Mouse (Mus musculus): ENCODE data around the gene Osbpl8.
A peak's percentile ranks its signal among the peaks of the same experiment; 100 is the strongest.

Osbpl8 gene

DNA sequence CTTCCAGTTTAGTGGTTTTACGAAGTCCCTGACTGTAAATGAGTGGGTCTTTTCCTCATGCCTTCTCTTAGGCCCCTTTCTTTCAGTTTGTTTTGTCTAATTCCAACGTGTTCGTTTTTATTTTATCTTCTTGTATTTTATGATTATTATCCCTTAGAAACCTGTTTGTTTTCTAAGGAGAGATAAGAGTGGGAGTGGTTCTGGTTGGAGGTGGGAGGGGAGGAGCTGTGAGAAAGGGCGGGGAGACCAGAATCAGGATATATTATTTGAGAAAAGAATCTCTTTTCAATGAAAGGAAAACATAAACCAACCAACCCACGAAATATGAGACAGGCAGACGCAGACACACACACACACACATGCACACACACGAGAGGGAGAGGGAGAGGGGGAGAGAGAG is 9.0 kb upstream of the Osbpl8 start:
- no peak for DNase-seq

GRCm38 (mm10) chr10:111156394-111157190 is 8.0 kb upstream of the Osbpl8 start:
- peak; percentile 62 for DNase-seq

DNA sequence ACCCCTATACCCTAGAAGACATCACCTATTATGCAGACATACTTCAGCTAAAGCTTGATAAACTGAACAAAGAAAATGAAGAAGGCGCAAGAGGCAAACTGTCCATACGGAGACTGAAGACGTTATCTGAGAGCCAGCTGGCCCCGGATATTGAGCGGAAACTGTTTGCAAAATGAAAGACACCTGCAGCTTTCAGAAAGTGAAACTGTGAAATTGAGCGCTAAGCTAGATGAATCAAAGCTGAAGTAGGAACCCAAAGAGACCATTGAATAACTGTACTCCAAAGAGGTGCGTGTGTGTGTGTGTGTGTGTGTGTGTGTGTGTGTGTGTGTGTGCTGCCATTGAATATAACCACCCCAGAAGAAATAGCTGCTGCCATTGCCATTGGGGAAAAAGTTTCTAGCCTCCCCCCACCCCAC is 7.3 kb upstream of the Osbpl8 start:
- peak; percentile 54 for DNase-seq

GRCm38 (mm10) chr10:111159789-111160522 is 4.6 kb upstream of the Osbpl8 start:
- no peak for DNase-seq

DNA sequence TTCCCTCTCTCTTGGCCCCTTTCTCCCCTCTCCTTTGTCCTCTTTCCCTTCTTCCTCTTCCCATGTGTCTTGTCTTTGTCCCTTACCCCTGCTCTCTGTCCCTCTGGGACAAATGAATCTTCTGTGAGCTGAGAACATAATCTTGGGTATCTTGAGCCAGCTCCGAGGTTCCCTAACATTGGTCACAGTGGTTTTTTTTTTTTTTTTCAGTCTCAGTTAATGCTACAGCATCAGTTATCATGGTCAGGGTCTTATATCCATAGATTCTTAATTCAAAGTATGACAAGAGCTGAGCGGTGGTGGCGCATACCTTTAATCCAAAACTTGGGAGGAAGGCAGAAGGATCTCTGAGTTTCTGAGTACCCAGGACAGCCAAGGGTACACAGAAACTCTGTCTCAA is 4.0 kb upstream of the Osbpl8 start:
- DNase-seq = no peak

- no peak for DNase-seq
These were observed 3.2 kb upstream of the Osbpl8 start for GRCm38 (mm10) chr10:111161373-111161772.

DNA sequence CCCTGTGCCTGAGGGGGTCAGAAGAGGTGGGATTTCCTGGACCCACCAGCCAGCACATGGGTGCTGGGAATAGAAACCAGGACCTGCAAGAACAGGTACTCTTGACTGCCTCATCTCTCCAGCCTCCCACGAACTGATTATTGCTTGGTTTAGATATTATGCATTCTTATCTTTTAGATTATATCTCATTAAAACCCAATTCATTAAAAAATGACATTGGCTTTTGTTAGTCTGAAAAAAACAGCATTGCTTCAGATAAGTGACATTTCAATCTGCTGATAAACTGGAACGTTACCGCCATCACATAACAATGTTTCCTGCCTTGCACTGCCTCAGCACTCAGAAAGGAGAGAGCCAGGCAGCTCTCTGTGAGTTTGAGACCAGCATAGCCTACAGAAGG is 1.5 kb upstream of the Osbpl8 start:
- DNase-seq = no peak

DNA sequence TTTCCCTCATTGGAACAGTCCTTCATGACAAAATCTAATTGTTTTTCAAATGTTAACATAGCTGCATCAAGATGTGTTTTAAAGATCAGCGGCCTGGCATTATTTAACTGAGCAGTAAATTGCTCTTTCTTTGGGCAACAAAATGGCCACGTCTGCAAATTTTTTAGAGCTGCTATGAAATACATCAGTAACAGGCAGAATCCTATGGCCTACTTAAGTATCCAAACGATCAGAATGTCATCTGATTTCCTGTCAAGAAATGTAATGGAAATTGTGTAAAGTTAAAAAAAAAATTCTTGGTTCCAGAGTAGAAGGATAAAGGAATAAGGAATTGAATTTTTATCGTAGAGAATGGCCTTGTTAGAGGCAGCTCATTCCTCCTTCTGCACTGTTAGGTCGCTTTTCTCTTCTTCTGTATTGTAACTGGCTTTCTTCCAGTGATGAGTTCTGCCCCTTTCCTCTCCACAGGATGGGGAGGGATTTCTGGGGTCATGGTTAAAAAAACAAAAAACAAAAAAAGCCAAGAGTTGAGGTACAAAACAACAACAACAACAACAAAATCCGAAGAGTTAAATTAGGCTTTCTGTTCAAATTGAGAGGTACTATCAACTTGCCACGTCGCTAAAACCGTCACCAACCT is 831 bp upstream of the Osbpl8 start:
- no peak for DNase-seq

- peak; percentile 92 for DNase-seq
These were observed 848 bp downstream of the Osbpl8 start for GRCm38 (mm10) chr10:111165219-111165981.

DNA sequence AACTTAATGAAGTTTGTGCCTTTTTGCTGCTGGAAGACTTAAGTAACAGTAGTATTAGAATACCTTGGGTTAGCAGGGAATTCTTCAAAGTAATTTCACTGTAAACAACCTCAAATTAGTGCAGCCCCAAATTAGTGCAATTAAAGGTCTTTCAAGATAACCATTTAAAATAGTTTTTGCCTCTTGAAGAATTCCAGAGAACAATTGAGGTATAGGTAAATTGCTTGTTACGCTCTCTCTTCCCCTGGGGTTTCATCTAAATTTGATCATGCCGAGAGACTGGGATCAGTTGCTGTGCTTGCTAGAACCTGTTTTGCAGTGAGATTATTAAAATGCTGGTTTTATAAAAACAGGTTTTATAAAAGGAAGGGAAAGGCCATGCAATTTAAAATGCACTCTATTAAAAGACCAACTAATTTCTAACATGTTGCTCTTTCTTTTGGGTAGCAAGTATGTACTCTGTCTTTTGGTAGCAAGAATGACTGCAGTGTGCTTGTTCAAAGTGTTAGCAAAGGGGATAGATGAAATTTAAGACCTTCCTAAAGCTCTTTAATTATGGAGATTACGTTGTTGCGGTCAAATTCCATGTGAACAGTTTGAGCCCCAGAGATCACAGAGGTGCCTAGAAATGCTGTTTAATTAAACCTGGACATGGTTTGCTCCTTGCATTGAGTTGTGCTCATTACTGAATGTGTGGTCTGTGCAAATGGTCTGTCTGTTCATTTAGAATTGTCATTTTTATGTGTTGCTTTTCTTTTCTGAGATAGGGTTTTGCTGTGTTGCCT is 1.7 kb downstream of the Osbpl8 start:
- no peak for DNase-seq

DNA sequence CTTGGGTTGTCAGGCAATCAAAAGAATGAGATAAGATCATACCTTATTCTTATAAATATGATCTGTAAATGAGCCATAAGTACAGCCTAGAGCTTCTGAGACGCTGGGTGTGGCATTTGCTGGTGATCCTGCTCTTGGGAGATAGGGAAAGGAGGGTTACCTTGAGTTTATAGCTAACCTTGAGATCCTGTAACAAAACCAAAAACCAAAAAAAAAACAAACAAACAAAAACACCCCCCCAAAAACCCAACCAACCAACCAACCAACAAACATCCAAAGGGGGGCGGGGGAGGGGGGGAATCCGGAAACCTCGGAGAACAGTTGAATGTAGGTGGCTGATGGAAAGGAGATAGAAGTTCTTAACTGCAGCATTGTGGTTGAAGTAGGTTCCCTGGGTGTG is 2.9 kb downstream of the Osbpl8 start:
- no peak for DNase-seq

GRCm38 (mm10) chr10:111168305-111168704 is 3.8 kb downstream of the Osbpl8 start:
- DNase-seq = no peak

GRCm38 (mm10) chr10:111171246-111171934 is 6.8 kb downstream of the Osbpl8 start:
- peak; percentile 53 for DNase-seq

GRCm38 (mm10) chr10:111173589-111174247 is 9.2 kb downstream of the Osbpl8 start:
- DNase-seq = no peak

- DNase-seq = no peak
These were observed 12.8 kb downstream of the Osbpl8 start for GRCm38 (mm10) chr10:111177336-111177735.

GRCm38 (mm10) chr10:111178024-111178423 is 13.5 kb downstream of the Osbpl8 start:
- peak; percentile 55 for DNase-seq

GRCm38 (mm10) chr10:111180633-111181032 is 16.1 kb downstream of the Osbpl8 start:
- no peak for DNase-seq

DNA sequence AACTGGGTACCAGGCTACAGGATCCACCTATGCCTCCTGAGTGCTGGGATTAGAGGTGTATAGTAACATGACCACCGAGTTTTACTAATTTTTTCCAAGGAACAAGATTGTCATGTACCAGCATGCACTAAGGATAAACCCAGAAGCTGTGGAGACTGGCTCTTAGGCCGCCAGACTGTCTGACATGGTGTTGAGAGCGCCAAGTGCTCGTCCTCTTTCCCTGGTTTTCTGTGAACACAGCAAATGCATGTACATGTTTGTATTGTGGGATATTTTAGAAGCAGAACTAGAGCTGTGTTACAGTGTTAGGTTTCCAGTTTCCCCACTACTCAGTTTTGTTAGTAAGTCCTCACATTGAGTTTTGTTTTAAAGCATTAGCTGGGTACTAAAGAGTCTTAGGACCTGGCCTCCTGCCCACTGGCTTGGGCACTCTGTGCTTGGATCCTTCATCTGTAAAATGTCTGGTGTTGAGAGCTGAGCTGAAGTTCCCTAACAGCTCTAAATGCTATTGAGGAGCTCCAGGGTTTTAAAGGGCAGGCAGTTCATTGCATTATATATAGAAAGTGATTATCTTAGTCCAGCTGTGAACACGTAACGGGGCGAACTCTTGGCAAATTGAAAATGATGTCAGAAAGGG is 19.2 kb downstream of the Osbpl8 start:
- no peak for DNase-seq

DNA sequence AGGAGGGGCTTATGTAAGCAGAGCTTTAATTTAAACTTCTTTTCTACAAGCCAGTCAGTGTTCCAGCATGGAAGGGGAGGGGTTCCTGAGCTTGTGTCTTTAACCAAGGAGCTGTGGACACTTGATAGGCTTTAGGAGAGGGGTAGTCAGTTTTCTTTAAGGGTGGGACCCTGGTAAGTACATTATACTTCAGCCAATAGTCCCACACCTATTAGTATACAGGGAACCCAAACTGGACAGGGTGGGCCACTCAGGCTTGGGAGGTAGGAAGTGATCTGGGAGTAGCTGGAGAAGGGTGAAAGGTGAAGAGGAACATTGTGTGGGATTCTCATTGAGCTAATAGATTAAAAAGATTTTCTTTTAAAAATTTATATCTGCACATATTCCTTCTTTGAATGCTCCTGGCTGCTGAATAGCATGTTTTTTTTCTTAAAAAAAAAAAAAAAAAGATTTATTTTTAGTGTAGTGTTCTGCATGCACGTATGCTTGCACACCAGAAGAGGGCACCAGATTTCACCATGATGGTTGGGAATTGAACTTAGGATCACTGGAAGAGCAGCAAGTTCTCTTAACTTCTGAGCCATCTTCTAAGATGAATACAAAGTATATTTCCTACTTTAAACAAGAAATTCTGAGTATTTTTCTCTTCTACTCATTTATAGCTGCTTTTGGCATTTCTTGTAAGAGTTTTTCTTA is 21.2 kb downstream of the Osbpl8 start:
- no peak for DNase-seq

- DNase-seq = no peak
These were observed 24.5 kb downstream of the Osbpl8 start for GRCm38 (mm10) chr10:111189022-111189555.
